Mouse (Mus musculus): ENCODE results near the gene Btbd16.

Gene Btbd16

DNA sequence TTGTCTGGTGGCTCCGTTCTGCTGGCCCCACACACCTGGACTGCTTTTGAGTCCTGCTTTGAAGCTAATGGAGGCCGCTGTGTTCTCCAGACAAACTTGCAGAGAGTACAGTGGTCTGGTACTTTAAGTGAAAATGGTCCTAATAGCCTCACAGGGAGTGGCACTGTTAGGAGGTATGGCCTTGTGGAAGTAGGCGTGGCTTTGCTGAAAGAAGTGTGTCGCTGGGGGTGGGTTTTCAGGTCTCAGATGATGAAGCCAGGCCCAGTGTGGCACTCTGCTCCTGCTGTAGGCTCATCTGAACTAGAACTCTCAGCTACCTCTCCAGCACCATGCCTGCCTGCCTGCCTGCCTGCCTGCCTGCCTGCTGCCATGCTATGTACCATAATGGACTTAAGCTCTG lies 5.7 kb upstream of the Btbd16 start:
- no peak for DNase-seq (ENCODE audit: low spot score in 2 of 2)

- DNase-seq (ENCODE audit: low spot score in 2 of 2) = peak; percentile 71 to 83
These were observed 3.2 kb upstream of the Btbd16 start for GRCm38 (mm10) chr7:130770707-130771106.

DNA sequence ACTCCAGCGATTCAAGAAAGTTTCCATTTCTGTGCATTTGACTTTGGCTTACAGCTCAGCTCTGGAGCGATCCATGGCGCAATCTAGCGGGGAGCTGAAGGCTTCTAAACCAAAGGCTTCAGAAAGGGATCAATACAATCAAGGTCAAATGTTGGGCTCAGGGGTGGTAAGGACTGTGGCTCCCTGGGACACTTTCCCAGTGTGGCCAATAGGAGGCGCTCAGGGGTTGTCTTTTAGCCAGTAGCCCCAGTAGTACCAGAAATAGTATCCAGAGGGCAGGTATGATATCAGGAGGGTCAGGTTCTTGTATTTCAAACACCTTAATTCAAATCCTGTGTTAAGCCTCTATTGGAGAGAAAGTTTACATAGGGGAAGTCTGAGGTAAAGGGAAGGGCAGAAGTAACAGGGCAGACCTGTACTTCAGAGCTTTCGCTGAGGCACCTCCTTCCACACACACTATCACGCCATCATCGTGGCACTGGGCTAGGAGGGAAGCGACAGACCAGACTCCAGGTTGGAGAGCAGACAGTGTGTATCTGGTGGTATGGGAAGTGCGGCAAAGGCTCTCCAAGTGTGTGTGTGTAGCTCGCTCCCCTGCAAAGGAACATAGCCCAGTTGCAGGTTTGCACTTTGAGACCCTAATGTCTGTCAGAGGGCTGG lies 568 bp upstream of the Btbd16 start:
- DNase-seq (ENCODE audit: low spot score in 2 of 2) = no peak

GRCm38 (mm10) chr7:130780866-130781419 lies 7.1 kb downstream of the Btbd16 start:
- DNase-seq (ENCODE audit: low spot score in 2 of 2) = no peak

GRCm38 (mm10) chr7:130782501-130783050 lies 8.7 kb downstream of the Btbd16 start:
- DNase-seq (ENCODE audit: low spot score in 2 of 2) = no peak

GRCm38 (mm10) chr7:130785923-130786575 lies 12.2 kb downstream of the Btbd16 start:
- DNase-seq (ENCODE audit: low spot score in 2 of 2) = no peak

DNA sequence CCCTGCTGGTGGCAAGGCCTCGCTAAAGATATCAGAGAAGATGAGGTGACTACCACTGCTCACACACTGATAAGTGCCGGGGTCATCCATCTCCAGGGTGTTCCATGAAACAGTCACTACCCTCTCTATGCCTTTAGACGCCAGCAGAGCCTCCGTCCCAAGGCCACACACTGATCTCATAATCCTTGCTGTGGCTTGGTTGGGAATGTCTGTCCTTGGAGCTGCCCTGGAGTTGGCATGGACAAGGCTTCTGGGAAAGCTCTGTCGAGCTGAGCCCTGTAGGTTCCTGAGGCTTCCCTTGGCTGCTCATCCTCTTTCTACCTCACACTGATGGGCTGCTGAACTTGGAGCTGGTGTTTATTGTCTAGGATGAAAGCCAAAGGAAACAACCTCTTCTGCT lies 12.8 kb downstream of the Btbd16 start:
- no peak for DNase-seq (ENCODE audit: low spot score in 2 of 2)

DNA sequence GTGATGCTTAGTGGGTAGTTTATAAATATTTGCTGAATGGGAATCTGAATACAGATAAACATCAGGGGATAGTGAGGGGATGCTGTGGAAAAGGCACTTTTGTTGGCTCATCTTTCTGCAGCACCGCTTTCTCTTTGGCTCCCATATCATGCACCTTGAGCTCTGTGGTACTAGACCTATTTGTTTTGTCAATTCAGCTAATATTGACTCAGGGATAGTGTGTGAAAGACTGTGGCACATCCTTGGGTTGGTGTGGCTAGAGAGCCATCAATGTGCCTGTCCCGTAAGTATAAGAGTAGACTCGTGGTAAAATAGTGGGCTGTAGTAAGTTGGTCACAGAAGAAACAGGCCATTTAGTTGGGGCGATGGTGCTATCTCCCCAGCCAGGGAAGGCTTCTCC lies 13.7 kb downstream of the Btbd16 start:
- no peak for DNase-seq (ENCODE audit: low spot score in 2 of 2)

DNA sequence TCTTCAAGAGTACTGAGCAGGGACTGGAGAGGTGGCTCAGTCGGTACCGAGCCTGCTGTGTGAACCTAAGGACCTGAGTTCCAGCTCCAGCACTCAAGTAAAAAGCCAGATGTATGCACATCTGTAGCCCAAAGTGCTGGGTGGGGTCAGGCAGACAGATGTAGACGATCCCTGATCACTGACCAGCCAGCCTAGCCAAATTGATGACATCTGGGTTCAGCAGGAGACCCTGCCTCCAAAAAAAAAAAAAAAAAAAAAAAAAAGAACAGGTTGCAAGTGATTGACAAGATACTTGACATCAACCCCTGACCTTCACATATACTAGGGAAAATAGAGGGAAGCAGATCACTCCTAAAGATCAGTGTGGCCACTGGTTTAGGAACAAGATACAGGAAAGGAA lies 15.1 kb downstream of the Btbd16 start:
- no peak for DNase-seq (ENCODE audit: low spot score in 2 of 2)

GRCm38 (mm10) chr7:130789456-130789855 lies 15.6 kb downstream of the Btbd16 start:
- no peak for DNase-seq (ENCODE audit: low spot score in 2 of 2)

- DNase-seq (ENCODE audit: low spot score in 2 of 2) = no peak
These were observed 19.8 kb downstream of the Btbd16 start for GRCm38 (mm10) chr7:130793671-130794070.

- no peak for DNase-seq (ENCODE audit: low spot score in 2 of 2)
These were observed 22.9 kb downstream of the Btbd16 start for GRCm38 (mm10) chr7:130796786-130797185.

GRCm38 (mm10) chr7:130797524-130797923 lies 23.7 kb downstream of the Btbd16 start:
- no peak for DNase-seq (ENCODE audit: low spot score in 2 of 2)

DNA sequence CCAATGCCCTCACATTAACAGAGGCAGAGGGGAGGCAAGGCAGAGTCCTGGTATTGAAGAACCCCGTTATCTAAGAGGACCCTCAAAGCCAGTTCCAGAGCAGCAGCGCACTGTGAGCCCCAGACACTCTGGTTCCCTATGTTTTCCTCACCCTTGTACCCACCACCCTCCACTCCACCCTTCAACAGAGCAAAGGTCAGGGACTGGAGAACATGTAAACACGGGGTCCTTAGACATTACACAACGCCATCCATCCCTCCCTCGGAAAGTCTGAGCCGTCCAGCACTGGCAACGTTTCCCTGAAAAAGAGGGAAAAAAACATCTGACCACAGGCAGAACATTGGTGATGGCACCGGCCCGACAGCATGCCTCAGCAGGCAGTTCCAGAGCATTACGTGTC lies 25.5 kb downstream of the Btbd16 start:
- no peak for DNase-seq (ENCODE audit: low spot score in 2 of 2)

DNA sequence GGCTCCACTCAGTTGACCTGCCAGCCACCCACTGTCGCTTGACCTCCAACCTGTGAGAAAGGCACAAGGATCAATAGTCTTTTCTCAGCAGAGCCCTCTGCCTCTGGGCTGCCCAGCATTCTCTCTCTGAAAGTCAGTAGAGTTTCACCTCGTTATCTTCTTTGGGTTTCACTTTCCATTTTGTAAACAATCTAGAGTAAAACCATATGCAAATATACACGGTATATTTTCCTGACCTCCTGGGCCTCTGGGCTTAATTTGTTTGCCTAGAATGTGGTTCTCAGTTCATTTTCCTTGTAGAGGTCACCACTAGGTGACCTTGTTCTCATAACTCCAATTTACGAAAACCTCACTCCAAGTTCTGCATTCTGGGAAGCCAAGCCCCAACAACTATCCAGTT lies 26.8 kb downstream of the Btbd16 start:
- no peak for DNase-seq (ENCODE audit: low spot score in 2 of 2)

GRCm38 (mm10) chr7:130801811-130802210 lies 27.9 kb downstream of the Btbd16 start:
- no peak for DNase-seq (ENCODE audit: low spot score in 2 of 2)

GRCm38 (mm10) chr7:130803251-130803825 lies 29.5 kb downstream of the Btbd16 start:
- no peak for DNase-seq (ENCODE audit: low spot score in 2 of 2)

GRCm38 (mm10) chr7:130804991-130805390 lies 31.1 kb downstream of the Btbd16 start:
- DNase-seq (ENCODE audit: low spot score in 2 of 2) = no peak

- DNase-seq (ENCODE audit: low spot score in 2 of 2) = no peak
These were observed 33.9 kb downstream of the Btbd16 start for GRCm38 (mm10) chr7:130807749-130808148.

DNA sequence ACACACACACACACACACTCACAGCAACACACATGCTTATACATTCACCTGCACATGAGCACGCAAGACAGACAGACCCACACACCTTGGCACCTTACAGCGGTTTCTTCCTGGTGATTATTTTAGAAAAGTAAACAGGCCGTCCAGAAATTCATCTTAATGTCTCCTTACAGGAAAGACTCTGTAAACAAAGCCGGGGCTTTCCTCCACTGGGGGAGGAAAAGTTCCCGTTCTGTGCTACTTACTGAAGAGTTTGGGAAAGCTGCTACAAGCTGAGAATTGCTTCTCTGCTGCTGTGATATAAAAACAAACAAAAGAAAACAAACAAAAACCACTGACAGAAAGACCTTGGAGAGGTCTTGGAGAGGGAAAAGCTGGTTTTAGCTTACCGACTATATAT lies 34.8 kb downstream of the Btbd16 start:
- no peak for DNase-seq (ENCODE audit: low spot score in 2 of 2)

DNA sequence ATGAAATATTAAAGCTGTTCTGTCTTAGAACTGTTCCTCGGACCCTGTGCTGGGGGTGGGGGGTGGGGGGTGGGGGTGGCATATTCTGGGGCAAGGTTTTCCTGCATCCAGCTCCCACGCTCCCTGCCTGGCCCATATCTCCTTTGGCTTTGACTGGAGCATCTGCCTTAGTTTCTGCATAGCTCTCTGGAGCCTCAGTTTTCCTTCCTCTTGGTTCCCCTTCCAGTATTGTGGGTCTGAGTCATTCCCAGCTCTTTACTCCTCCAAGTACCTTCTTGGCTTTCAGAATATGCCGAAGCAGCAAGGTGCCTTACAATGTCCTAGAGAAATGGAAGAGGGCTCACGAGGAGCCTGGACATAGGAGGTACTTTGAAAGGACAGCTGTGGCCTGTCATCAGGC lies 36.4 kb downstream of the Btbd16 start:
- DNase-seq (ENCODE audit: low spot score in 2 of 2) = no peak

DNA sequence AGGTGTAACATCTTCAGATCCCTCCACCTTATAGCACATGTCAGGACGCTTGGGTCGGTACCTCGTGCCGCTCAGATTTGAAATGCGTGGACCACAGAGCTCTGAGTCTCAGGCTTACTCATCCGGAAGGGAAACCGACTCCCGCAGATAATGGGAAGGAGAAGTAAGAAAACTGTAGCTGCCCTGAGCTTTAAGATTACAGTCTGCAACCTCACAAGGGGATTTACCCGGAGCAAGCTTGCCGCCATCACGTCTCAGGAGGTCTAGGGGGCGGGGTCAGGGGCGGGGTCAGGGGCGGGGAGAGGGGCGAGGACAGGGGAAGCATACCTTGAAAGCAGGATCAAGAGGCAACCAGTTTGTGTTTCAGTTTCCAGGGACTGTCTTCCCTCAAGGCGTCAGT lies 38.5 kb downstream of the Btbd16 start:
- no peak for DNase-seq (ENCODE audit: low spot score in 2 of 2)

DNA sequence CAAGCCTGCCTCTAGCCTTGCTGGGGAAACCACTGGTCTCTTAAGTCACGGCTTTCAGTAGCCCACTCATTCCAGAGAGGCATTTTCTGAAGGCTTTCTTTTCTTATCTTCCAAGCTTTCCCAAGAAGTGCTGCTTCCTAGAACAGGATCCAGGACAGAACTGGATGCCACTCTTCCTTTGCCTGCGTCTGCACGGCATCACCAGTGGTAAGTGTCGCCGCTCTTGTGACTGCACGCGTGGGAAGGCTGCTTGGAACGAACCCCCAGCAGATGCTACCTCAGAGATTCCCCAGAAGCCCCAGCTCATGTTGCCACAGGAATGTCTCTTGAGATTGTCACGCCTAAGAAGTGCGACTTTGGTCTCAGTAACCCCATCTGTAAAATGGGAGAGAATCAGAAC lies 41.7 kb downstream of the Btbd16 start:
- DNase-seq (ENCODE audit: low spot score in 2 of 2) = no peak
